Mouse (Mus musculus) CH12.LX (cell line): Measurements from ENCODE around the gene Luzp1. TPM values are rescaled to one million over a fixed set of nuclear protein-coding genes. Genes with fewer than 3 reads are reported as not detected.

ENCODE experiments used
- DNase-seq: peaks from one replicate; pipeline ENCODE4 v3.0.0-alpha.2; 2013; ENCODE audit errors: extremely low read depth
- H3K27ac ChIP-seq: 2 replicates; pipeline ENCODE4 v1.5.1; 2012; ENCODE audit warnings: low read depth, mild to moderate bottlenecking, control low read depth, moderate library complexity; ENCODE audit not compliant: insufficient read depth
- H3K27me3 ChIP-seq: replicated peaks from 2 replicates; pipeline ENCODE3; 2012; ENCODE audit warnings: inconsistent platforms
- H3K36me3 ChIP-seq, 2 experiments: replicated peaks in 1 of 2; 2 replicates each; pipeline versions ENCODE3 to v1.6.1; 2012; ENCODE audit warnings: inconsistent platforms in 1 of 2, low read length in 1 of 2, mild to moderate bottlenecking in 1 of 2, mixed read lengths in 1 of 2, moderate library complexity in 1 of 2; ENCODE audit not compliant: control insufficient read depth in 1 of 2, insufficient read depth in 1 of 2
- H3K4me1 ChIP-seq, 2 experiments: 2 replicates each; pipeline ENCODE4 v1.6.1; 2012; ENCODE audit warnings: inconsistent platforms in 1 of 2, moderate library complexity in 1 of 2; ENCODE audit not compliant: insufficient read depth in 2 of 2, control insufficient read depth in 1 of 2
- H3K4me2 ChIP-seq: 2 replicates; pipeline ENCODE4 v1.6.1; 2012; ENCODE audit warnings: low read depth, mild to moderate bottlenecking, control low read depth; ENCODE audit not compliant: poor library complexity, insufficient read depth, severe bottlenecking
- H3K4me3 ChIP-seq, 3 experiments: fragments of 150-350 bp in 1 of 3; sonication (generic) in 1 of 3; replicated peaks in 1 of 3; 2 replicates each; pipeline versions ENCODE3 to v1.5.1; 2011 to 2012; ENCODE audit warnings: low read depth in 2 of 3, low read length in 2 of 3, mild to moderate bottlenecking in 2 of 3, moderate library complexity in 2 of 3, control low read depth in 1 of 3, improper control_type of control experiment in 1 of 3, inconsistent platforms in 1 of 3, mixed read lengths in 1 of 3; ENCODE audit not compliant: poor library complexity in 1 of 3
- H3K79me2 ChIP-seq: replicated peaks from 2 replicates; pipeline ENCODE4 v1.6.1; 2012; ENCODE audit warnings: mild to moderate bottlenecking, moderate library complexity; ENCODE audit not compliant: control insufficient read depth, poor library complexity, insufficient read depth, severe bottlenecking; ENCODE audit errors: extremely low read depth
- H3K9ac ChIP-seq: 2 replicates; pipeline ENCODE4 v1.6.1; 2012; ENCODE audit warnings: low read depth, mild to moderate bottlenecking, control low read depth, moderate library complexity; ENCODE audit not compliant: insufficient read depth
- H3K9me3 ChIP-seq: replicated peaks from 2 replicates; pipeline ENCODE3; 2012; ENCODE audit warnings: low read length, inconsistent platforms, mixed read lengths
- E2F4 ChIP-seq: IDR thresholded peaks from 2 replicates; pipeline ENCODE4 v1.6.1; 2011; ENCODE audit warnings: low read depth, low read length, improper control_type of control experiment; ENCODE audit not compliant: insufficient replicate concordance
- ELF1 ChIP-seq: IDR thresholded peaks from 2 replicates; pipeline ENCODE4 v1.6.1; 2014; ENCODE audit warnings: low read depth, mild to moderate bottlenecking, inconsistent platforms, low read length, improper control_type of control experiment
- EP300 ChIP-seq: IDR thresholded peaks from 2 replicates; pipeline ENCODE4 v1.6.1; 2011; ENCODE audit warnings: low read length, improper control_type of control experiment
- GABPA ChIP-seq: IDR thresholded peaks from 2 replicates; pipeline ENCODE4 v1.6.1; 2012; ENCODE audit warnings: low read depth, low read length, improper control_type of control experiment, inconsistent platforms; ENCODE audit not compliant: insufficient replicate concordance
- HCFC1 ChIP-seq: IDR thresholded peaks from 2 replicates; pipeline ENCODE4 v1.6.1; 2012; ENCODE audit warnings: low read depth, mild to moderate bottlenecking, inconsistent platforms, low read length, improper control_type of control experiment
- IRF4 ChIP-seq: IDR thresholded peaks from 2 replicates; pipeline ENCODE4 v1.6.1; 2014; ENCODE audit warnings: low read depth, mild to moderate bottlenecking, inconsistent platforms, low read length, improper control_type of control experiment
- JUN ChIP-seq: IDR thresholded peaks from 2 replicates; pipeline ENCODE4 v1.6.1; 2011; ENCODE audit warnings: low read depth, mild to moderate bottlenecking, low read length, improper control_type of control experiment, moderate library complexity; ENCODE audit not compliant: insufficient read depth
- JUND ChIP-seq: conservative IDR thresholded peaks from 2 replicates; pipeline ENCODE4 v1.6.1; 2011; ENCODE audit warnings: low read depth, low read length, improper control_type of control experiment
- KAT2A ChIP-seq: IDR thresholded peaks from 2 replicates; pipeline ENCODE4 v1.6.1; 2012; ENCODE audit warnings: low read length, improper control_type of control experiment, inconsistent platforms; ENCODE audit not compliant: insufficient replicate concordance
- MAFK ChIP-seq: IDR thresholded peaks from 2 replicates; pipeline ENCODE4 v1.6.1; 2011; ENCODE audit warnings: low read length, improper control_type of control experiment; ENCODE audit not compliant: insufficient replicate concordance
- MAX ChIP-seq: IDR thresholded peaks from 2 replicates; pipeline ENCODE4 v1.6.1; 2011; ENCODE audit warnings: low read length, improper control_type of control experiment
- MAZ ChIP-seq: IDR thresholded peaks from 2 replicates; pipeline ENCODE4 v1.6.1; 2012; ENCODE audit warnings: low read depth, mild to moderate bottlenecking, inconsistent platforms, low read length, improper control_type of control experiment, moderate library complexity
- MEF2A ChIP-seq: IDR thresholded peaks from 2 replicates; pipeline ENCODE4 v1.6.1; 2014; ENCODE audit warnings: low read depth, mild to moderate bottlenecking, inconsistent platforms, low read length, improper control_type of control experiment, borderline replicate concordance
- MXI1 ChIP-seq: IDR thresholded peaks from 2 replicates; pipeline ENCODE4 v1.6.1; 2011; ENCODE audit warnings: mild to moderate bottlenecking, low read depth, low read length, improper control_type of control experiment
- MYC ChIP-seq: IDR thresholded peaks from 2 replicates; pipeline ENCODE4 v1.6.1; 2011; ENCODE audit warnings: low read depth, mild to moderate bottlenecking, improper control_type of control experiment, low read length
- NRF1 ChIP-seq: IDR thresholded peaks from 2 replicates; pipeline ENCODE4 v1.6.1; 2014; ENCODE audit warnings: low read depth, mild to moderate bottlenecking, inconsistent platforms, low read length, improper control_type of control experiment, moderate library complexity
- PAX5 ChIP-seq: IDR thresholded peaks from 2 replicates; pipeline ENCODE4 v1.6.1; 2012; ENCODE audit warnings: low read length, inconsistent platforms, mixed read lengths
- POLR2A ChIP-seq: IDR thresholded peaks from 2 replicates; pipeline ENCODE4 v1.6.1; 2011; ENCODE audit warnings: low read depth, mild to moderate bottlenecking, improper control_type of control experiment, low read length
- RAD21 ChIP-seq: IDR thresholded peaks from 2 replicates; pipeline ENCODE4 v1.6.1; 2011; ENCODE audit warnings: low read depth, mild to moderate bottlenecking, low read length, improper control_type of control experiment, moderate library complexity
- SIN3A ChIP-seq: IDR thresholded peaks from 2 replicates; pipeline ENCODE4 v1.6.1; 2012; ENCODE audit warnings: low read length, improper control_type of control experiment, inconsistent platforms
- SMC3 ChIP-seq: IDR thresholded peaks from 2 replicates; pipeline ENCODE4 v1.6.1; 2011; ENCODE audit warnings: low read depth, low read length, improper control_type of control experiment
- TBP ChIP-seq: conservative IDR thresholded peaks from 2 replicates; pipeline ENCODE4 v1.6.1; 2011; ENCODE audit warnings: low read depth, low read length, improper control_type of control experiment
- TCF12 ChIP-seq: IDR thresholded peaks from 2 replicates; pipeline ENCODE4 v1.6.1; 2014; ENCODE audit warnings: low read depth, mild to moderate bottlenecking, inconsistent platforms, low read length, improper control_type of control experiment
- USF1 ChIP-seq: IDR thresholded peaks from 2 replicates; pipeline ENCODE4 v1.6.1; 2014; ENCODE audit warnings: low read depth, mild to moderate bottlenecking, inconsistent platforms, low read length, improper control_type of control experiment
- USF2 ChIP-seq: conservative IDR thresholded peaks from 2 replicates; pipeline ENCODE4 v1.6.1; 2011; ENCODE audit warnings: low read depth, low read length, improper control_type of control experiment
- ZC3H11A ChIP-seq: IDR thresholded peaks from 2 replicates; pipeline ENCODE4 v1.6.1; 2012; ENCODE audit warnings: low read depth, mild to moderate bottlenecking, inconsistent platforms, low read length, improper control_type of control experiment
- ZKSCAN1 ChIP-seq: IDR thresholded peaks from 2 replicates; pipeline ENCODE4 v1.6.1; 2012; ENCODE audit warnings: low read depth, inconsistent platforms, low read length, improper control_type of control experiment, borderline replicate concordance
- ZMIZ1 ChIP-seq: IDR thresholded peaks from 2 replicates; pipeline ENCODE4 v1.6.1; 2012; ENCODE audit warnings: low read depth, mild to moderate bottlenecking, inconsistent platforms, low read length, improper control_type of control experiment
- ZNF384 ChIP-seq: IDR thresholded peaks from 2 replicates; pipeline ENCODE4 v1.6.1; 2012; ENCODE audit warnings: low read depth, low read length, improper control_type of control experiment, inconsistent platforms
- dilution Hi-C: fragments of 300-500 bp; cut with MboI; formaldehyde crosslinking; loops from 2 replicates; pipeline ENCODE4 v1.14.3; 2020; ENCODE audit warnings: low sequenced_read_pairs; ENCODE audit not compliant: extremely low pct_unique_long_range_greater_than_20kb, extremely low pct_ligation_motif_present
- in situ Hi-C: fragments of 300-500 bp; cut with MboI; formaldehyde crosslinking; loops from 3 replicates; pipeline ENCODE4 v1.14.3; 2019; ENCODE audit warnings: low sequenced_read_pairs, low pct_ligation_motif_present, low pct_unique_long_range_greater_than_20kb, mixed read lengths
- polyA plus RNA-seq: library from polyadenylated mRNA; unstranded; fragments of >175 nt; gene quantifications from 2 replicates; pipeline ENCODE4 v1.2.1, GENCODE M21; 2012; ENCODE audit warnings: low read depth; ENCODE audit not compliant: insufficient read length
- total RNA-seq, 2 experiments: library from RNA; depleted of rRNA; stranded (reverse); fragments of 300-350 nt in 1 of 2; fragments of >200 nt in 1 of 2; gene quantifications; 2 replicates each; pipeline ENCODE4 v1.2.3; 2012 to 2014

Gene Luzp1
- total and polyA plus RNA-seq, 3 experiments, result 5.0 to 7.0 (median 6.1) TPM

DNA sequence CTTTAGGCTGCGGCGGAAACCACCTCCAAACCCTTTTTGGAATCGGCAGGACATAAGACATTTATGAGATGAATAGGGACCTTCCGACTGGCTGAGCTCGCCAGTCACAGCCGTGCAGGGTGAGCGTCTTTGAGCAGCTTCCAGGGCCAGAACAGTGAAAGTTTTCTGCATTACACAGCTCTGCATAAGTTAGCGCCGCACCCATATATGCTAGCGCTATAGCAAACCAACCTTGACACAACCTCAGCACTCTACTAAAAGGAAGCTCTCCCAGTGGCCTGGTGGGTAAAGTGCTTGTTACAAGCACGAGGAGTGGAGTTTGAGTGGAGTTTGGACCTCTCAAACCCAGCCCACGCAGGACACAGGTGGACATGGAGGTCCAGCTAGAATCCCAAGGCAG is 10.4 kb upstream of the Luzp1 start:
- no peaks in the 10 kb centered on the region for H3K79me2 ChIP-seq
- TF ChIP-seq MAX (no peak), JUND (no peak), EP300 (no peak), PAX5 (no peak), IRF4 (no peak), JUN (no peak), MAFK (no peak), MXI1 (no peak), SMC3 (no peak), ZNF384 (no peak), ZKSCAN1 (no peak), E2F4 (no peak), GABPA (no peak), HCFC1 (no peak), POLR2A (no peak), USF2 (no peak), SIN3A (no peak), MYC (no peak)
- in situ Hi-C loops (loop anchor here (10.0 kb wide), 1 partner anchor 46 kb away; no protein-coding TSS in a partner anchor), dilution Hi-C loops (no loop called here)
- no peak for DNase-seq
- no peaks in the 10 kb centered on the region for H3K9me3 ChIP-seq
- no peaks in the 10 kb centered on the region for H3K27me3 ChIP-seq
- no peaks in the 10 kb centered on the region for H3K36me3 ChIP-seq
- no peak overlapping the region for H3K27ac ChIP-seq
- H3K4me3 ChIP-seq, result no peak overlapping the region
- H3K4me1 ChIP-seq, result peaks cover 0 to 5% of the 10 kb centered on the region in 2 experiments; a peak in 2 of 4 replicates
- H3K4me2 ChIP-seq, result no peak overlapping the region
- no peak overlapping the region for H3K9ac ChIP-seq

DNA sequence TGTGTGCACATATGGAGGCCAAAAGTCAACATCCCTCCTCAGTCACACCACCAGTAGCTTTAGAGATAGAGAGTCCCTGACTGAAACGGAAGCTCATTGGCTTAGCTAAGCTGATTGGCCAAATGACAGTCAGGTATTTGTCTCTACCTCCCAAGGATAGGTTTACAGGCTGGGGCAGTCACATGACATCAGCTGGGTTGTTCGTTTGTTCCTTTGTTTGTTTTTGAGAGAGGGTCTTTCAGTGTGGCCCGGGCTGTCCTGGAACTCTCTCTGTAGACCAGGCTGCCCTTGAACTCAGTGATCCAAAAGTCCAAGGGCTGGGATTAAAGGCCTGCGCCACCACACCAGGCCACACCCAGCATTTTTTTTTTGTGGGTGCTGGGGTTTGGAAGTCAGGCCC is 8.4 kb upstream of the Luzp1 start:
- no peak for DNase-seq
- no peaks in the 10 kb centered on the region for H3K36me3 ChIP-seq
- dilution Hi-C loops, result no loop called here
- TF ChIP-seq ZC3H11A (no peak), E2F4 (no peak), USF1 (no peak), MEF2A (no peak), MAZ (no peak), TCF12 (no peak), NRF1 (no peak), IRF4 (no peak), RAD21 (no peak), ZMIZ1 (no peak), PAX5 (no peak), KAT2A (no peak), TBP (no peak), ELF1 (no peak), HCFC1 (no peak), ZNF384 (no peak)
- TF ChIP-seq, all 38 proteins: peak for 0
- in situ Hi-C loops, result loop anchor here (5.0 kb wide), 1 partner anchor 161 kb away; the partner anchor contains the start of gene Lactbl1
- no peaks in the 10 kb centered on the region for H3K27me3 ChIP-seq
- no peaks in the 10 kb centered on the region for H3K79me2 ChIP-seq
- H3K4me1 ChIP-seq, result peaks cover 0 to 11% of the 10 kb centered on the region in 2 experiments; a peak in 2 of 4 replicates
- H3K27ac ChIP-seq, result no peak overlapping the region
- H3K9me3 ChIP-seq, result no peaks in the 10 kb centered on the region
- no peak overlapping the region for H3K4me2 ChIP-seq
- H3K4me3 ChIP-seq, result no peak overlapping the region
- no peak overlapping the region for H3K9ac ChIP-seq
